ENCODE assay signal across 13 mouse cellular contexts in genomic region chr10:110716887-110717286, GRCm38 (mm10). TPM values are rescaled to one million over a fixed set of nuclear protein-coding genes. Genes with fewer than 3 reads are reported as not detected.
"Had no signal": no experiment of that assay in that cellular context is flagged by ENCODE, and none has a peak within 500 bp of the region (broad histone marks: within the 10 kb centered on the region; RNA-seq: fewer than 3 reads in every experiment).

No protein-coding gene starts in this region.

- H3K36me3 ChIP-seq: kidney, embryonic 15.5 days; limb, embryonic 12.5 days; midbrain, embryonic 15.5 days had no signal

- H3K27me3 ChIP-seq: kidney, embryonic 15.5 days; limb, embryonic 12.5 days; midbrain, embryonic 15.5 days had no signal

- H3K27ac ChIP-seq: kidney, embryonic 15.5 days; left cerebral cortex, adult 2 months; limb, embryonic 12.5 days; midbrain, embryonic 15.5 days had no signal

- H3K4me1 ChIP-seq: kidney, embryonic 15.5 days; limb, embryonic 12.5 days; midbrain, embryonic 15.5 days had no signal

- H3K4me2 ChIP-seq: kidney, embryonic 15.5 days; limb, embryonic 12.5 days; midbrain, embryonic 15.5 days had no signal

- H3K4me3 ChIP-seq: kidney, embryonic 15.5 days; left cerebral cortex, adult 2 months; limb, embryonic 12.5 days; midbrain, embryonic 15.5 days had no signal

- H3K9me3 ChIP-seq: kidney, embryonic 15.5 days; limb, embryonic 12.5 days; midbrain, embryonic 15.5 days had no signal

- ATAC-seq: intestine, embryonic 16.5 days; midbrain, embryonic 15.5 days had no signal

- H3K9ac ChIP-seq: kidney, embryonic 15.5 days; limb, embryonic 12.5 days; midbrain, embryonic 15.5 days had no signal

- DNase-seq: kidney, adult 2 months; kidney, postnatal 14 days; liver; right cerebral cortex, adult 18-20 months; right cerebral cortex, postnatal 25 days; thymus, adult 18-20 months; thymus, postnatal 14 days had no signal

RNA-seq across cellular contexts. Expression of gene E2f7, which starts 28.4 kb away (rescaled TPM):
- total RNA-seq: monocyte, adult 5-6 weeks had no signal
